Mouse (Mus musculus) neural tube, embryonic 13.5 days (tissue): ENCODE data around the gene Zfp932. TPM values are rescaled to one million over a fixed set of nuclear protein-coding genes. Genes with fewer than 3 reads are reported as not detected.
A peak's percentile ranks its signal among the peaks of the same experiment; 100 is the strongest.
"Not testable (repeated sequence)": the region's sequence is repeated elsewhere in the genome, so short reads cannot be mapped to it uniquely, and the experiment has no call there.

Source experiments
- ATAC-seq: fragments of 200-750 bp; cut with Nextera tagmentation; 2 replicates; pipeline ENCODE4 v1.8.0; 2017; ENCODE audit warnings: low read depth, mild to moderate bottlenecking, moderate TSS enrichment, moderate library complexity
- H3K27ac ChIP-seq: fragments of 300-500 bp; sonication (generic); replicated peaks from 2 replicates; pipeline ENCODE4 v1.5.1; 2015; ENCODE audit warnings: moderate library complexity, mild to moderate bottlenecking, inconsistent platforms
- H3K27me3 ChIP-seq: fragments of 300-500 bp; sonication (generic); 2 replicates; pipeline ENCODE4 v1.6.1; 2015; ENCODE audit warnings: mild to moderate bottlenecking, inconsistent platforms
- H3K36me3 ChIP-seq: fragments of 300-500 bp; sonication (generic); 2 replicates; pipeline ENCODE4 v1.6.1; 2015; ENCODE audit warnings: mild to moderate bottlenecking, inconsistent platforms
- H3K4me1 ChIP-seq: fragments of 300-500 bp; sonication (generic); replicated peaks from 2 replicates; pipeline ENCODE4 v1.6.1; 2015; ENCODE audit warnings: inconsistent platforms
- H3K4me2 ChIP-seq: fragments of 300-500 bp; sonication (generic); 2 replicates; pipeline ENCODE4 v1.6.1; 2015; ENCODE audit warnings: inconsistent platforms, mild to moderate bottlenecking, moderate library complexity
- H3K4me3 ChIP-seq: fragments of 300-500 bp; sonication (generic); 2 replicates; pipeline ENCODE4 v1.5.1; 2015; ENCODE audit warnings: mild to moderate bottlenecking, inconsistent platforms
- H3K9ac ChIP-seq: fragments of 300-500 bp; sonication (generic); 2 replicates; pipeline ENCODE4 v1.6.1; 2015; ENCODE audit warnings: moderate library complexity, mild to moderate bottlenecking, inconsistent platforms
- H3K9me3 ChIP-seq: fragments of 300-500 bp; sonication (generic); 2 replicates; pipeline ENCODE4 v1.6.1; 2016; ENCODE audit warnings: inconsistent platforms
- WGBS: fragments of 180-500 bp; shearing (Covaris S2); methylation state at CpG from one replicate; pipeline ENCODE4 v1.1.7; 2015; 5-methylcytosine and 5-hydroxymethylcytosine counted together
- polyA plus RNA-seq: library from polyadenylated mRNA; unstranded; fragments of >200 nt; fragmentation: Nextera tagmentation; extraction: Ambion mirVana; gene quantifications from 2 replicates; pipeline ENCODE4 v1.2.1, GENCODE M21; 2015

Zfp932 gene
- 25.7 and 27.0 TPM in 2 replicates for polyA plus RNA-seq

GRCm38 (mm10) chr5:109996026-109996937 lies at the start of gene Zfp932:
Zfp932 (plus strand) TSS chr5:109996521.
- H3K9ac ChIP-seq, H3K4me1 ChIP-seq, H3K27me3 ChIP-seq, H3K36me3 ChIP-seq, ATAC-seq, H3K9me3 ChIP-seq, H3K4me3 ChIP-seq, H3K4me2 ChIP-seq, H3K27ac ChIP-seq: not testable (repeated sequence)
- no CpG with 5 or more reads among the region's 24 CpGs for WGBS

DNA sequence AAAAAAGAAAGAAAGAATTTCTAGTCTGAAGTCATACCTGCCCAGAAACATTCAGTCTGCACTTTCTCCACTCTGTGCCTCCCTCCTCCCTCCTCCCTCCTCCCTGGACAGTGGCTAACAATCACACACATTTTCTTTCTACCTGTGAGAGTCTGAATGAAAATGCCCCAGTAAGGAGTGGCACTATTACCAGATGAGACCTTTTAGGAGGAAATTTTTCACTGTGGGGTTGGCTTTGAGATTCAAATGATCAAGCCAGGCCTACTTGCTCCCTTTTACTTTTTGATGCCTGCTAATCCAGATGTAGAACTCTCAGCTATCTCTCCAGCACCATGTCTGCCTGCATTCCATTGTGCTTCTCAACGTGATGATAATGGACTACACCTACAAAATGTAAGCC lies 46.0 kb upstream of the Zfp932 start:
- ATAC-seq, result no peak
- no peak overlapping the region for H3K9ac ChIP-seq

GRCm38 (mm10) chr5:109980743-109981142 lies 15.6 kb upstream of the Zfp932 start:
- H3K4me2 ChIP-seq, H3K36me3 ChIP-seq, H3K9ac ChIP-seq, H3K9me3 ChIP-seq, H3K4me3 ChIP-seq, H3K27me3 ChIP-seq, ATAC-seq, H3K4me1 ChIP-seq, H3K27ac ChIP-seq: not testable (repeated sequence)
- no CpG with 5 or more reads among the region's 2 CpGs for WGBS

More for the DNA sequence above, 46.0 kb upstream of the Zfp932 start:
- WGBS, result no CpG with 5 or more reads among the region's 1 CpGs
- H3K36me3 ChIP-seq, result no peaks in the 10 kb centered on the region
- H3K27ac ChIP-seq, result no peak overlapping the region
- H3K4me2 ChIP-seq, result no peak overlapping the region
- H3K9me3 ChIP-seq, result no peaks in the 10 kb centered on the region
- no peak overlapping the region for H3K4me3 ChIP-seq
- H3K4me1 ChIP-seq, result no peaks in the 10 kb centered on the region
- no peaks in the 10 kb centered on the region for H3K27me3 ChIP-seq

DNA sequence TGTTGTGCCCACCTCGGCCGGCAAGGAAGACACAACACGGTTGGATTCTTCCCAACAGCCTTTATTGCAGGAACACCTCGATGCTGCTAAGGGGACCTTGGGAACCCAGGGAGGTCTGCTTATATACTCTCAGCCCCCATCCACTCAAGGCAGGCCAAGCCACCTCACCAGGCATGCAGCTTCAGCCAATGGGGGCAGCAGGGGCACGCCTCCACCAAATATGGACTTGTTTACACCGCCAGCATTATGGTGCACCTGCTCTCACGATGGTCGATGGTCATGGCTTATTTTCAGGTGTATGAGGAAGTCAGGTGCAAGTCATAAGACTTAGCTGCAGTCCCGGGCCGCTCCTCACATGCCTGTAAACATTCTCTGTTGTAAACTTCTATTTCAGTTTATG lies 860 bp upstream of the Zfp932 start:
- not testable (repeated sequence) for H3K4me3 ChIP-seq, H3K27ac ChIP-seq, ATAC-seq, H3K36me3 ChIP-seq, H3K9me3 ChIP-seq, H3K27me3 ChIP-seq, H3K4me2 ChIP-seq, H3K4me1 ChIP-seq, H3K9ac ChIP-seq
- no CpG with 5 or more reads among the region's 10 CpGs for WGBS

DNA sequence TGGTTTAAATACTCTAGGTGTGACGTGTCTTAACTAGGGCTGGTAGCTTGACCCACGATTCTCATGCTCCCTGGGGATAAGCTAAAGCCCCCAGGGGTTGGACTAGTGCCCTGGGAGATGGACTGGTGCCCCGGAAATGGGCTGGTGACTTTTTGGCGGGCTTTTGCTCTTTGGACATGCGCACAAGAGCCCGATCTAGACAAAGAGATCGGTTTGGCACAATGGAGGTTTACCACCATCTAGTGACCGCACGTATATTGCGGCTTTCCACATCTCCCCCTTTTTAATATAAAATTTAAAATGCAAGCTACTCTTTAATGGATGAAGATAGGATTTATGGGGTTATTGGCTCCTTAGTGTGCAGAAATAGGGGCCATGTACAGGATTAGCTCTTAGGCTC lies 19.5 kb downstream of the Zfp932 start:
- not testable (repeated sequence) for H3K4me3 ChIP-seq, H3K4me1 ChIP-seq, ATAC-seq, H3K36me3 ChIP-seq, H3K27ac ChIP-seq, H3K4me2 ChIP-seq, H3K27me3 ChIP-seq, H3K9ac ChIP-seq
- 91% methylated on average over 10 of the region's 10 CpGs for WGBS
- H3K9me3 ChIP-seq, result peaks cover 24% of the 10 kb centered on the region

GRCm38 (mm10) chr5:110023273-110023672 lies 27.0 kb downstream of the Zfp932 start:
- H3K4me2 ChIP-seq, result peak overlapping the region; percentile 41
- H3K4me3 ChIP-seq, result peak overlapping the region; percentile 18
- no peaks in the 10 kb centered on the region for H3K4me1 ChIP-seq
- peak; percentile 56 for ATAC-seq
- 0 out of 2 replicates have a peak, but pooled peaks cover 8% of the 10 kb centered on the region for H3K9me3 ChIP-seq
- H3K27me3 ChIP-seq, result no peaks in the 10 kb centered on the region
- peak overlapping the region; percentile 41; the same call in 1 of the 2 replicates for H3K9ac ChIP-seq
- H3K27ac ChIP-seq, result peak overlapping the region; percentile 56
- WGBS, result 60% methylated on average over 9 of the region's 9 CpGs
- no peaks in the 10 kb centered on the region for H3K36me3 ChIP-seq

- not testable (repeated sequence) for H3K4me1 ChIP-seq, H3K36me3 ChIP-seq, H3K9me3 ChIP-seq, H3K27me3 ChIP-seq, H3K27ac ChIP-seq
- 46% methylated on average over 8 of the region's 8 CpGs for WGBS
- peak; percentile 76 for ATAC-seq
- Histone ChIP-seq H3K4me3 (peak overlapping the region; percentile 18), H3K4me2 (peak overlapping the region; percentile 41), H3K9ac (peak overlapping the region; percentile 41; the same call in 1 of the 2 replicates)
Measured at GRCm38 (mm10) chr5:110023694-110024427, 27.5 kb downstream of the Zfp932 start.

GRCm38 (mm10) chr5:110057637-110058408 lies 61.5 kb downstream of the Zfp932 start:
- Histone ChIP-seq H3K4me3 (peak overlapping the region; percentile 54), H3K27me3 (no peaks in the 10 kb centered on the region), H3K9me3 (peaks cover 6% of the 10 kb centered on the region; the same call in 1 of the 2 replicates), H3K4me1 (peaks cover 7% of the 10 kb centered on the region; the same call in 1 of the 2 replicates), H3K36me3 (no peaks in the 10 kb centered on the region), H3K4me2 (peak overlapping the region; percentile 58), H3K9ac (peak overlapping the region; percentile 72), H3K27ac (peak overlapping the region; percentile 72)
- peak; percentile 98 for ATAC-seq
- 2% methylated on average over 19 of the region's 19 CpGs for WGBS

Other genes with a start within 250 kb of the Zfp932 start
- gene 4930522L14Rik, start 244.6 kb upstream of the Zfp932 start, polyA plus RNA-seq, result 4.5 and 4.6 TPM in 2 replicates
- gene Gm15446, start 73.1 kb upstream of the Zfp932 start, polyA plus RNA-seq, result 0.45 and 0.49 TPM in 2 replicates
- gene Gm17655, start 76.0 kb downstream of the Zfp932 start, polyA plus RNA-seq, result 3.5 and 4.0 TPM in 2 replicates
- gene Gm35315, start 97.9 kb downstream of the Zfp932 start, polyA plus RNA-seq, result 0.32 and 0.73 TPM in 2 replicates
- gene Plcxd1, start 103.4 kb downstream of the Zfp932 start, polyA plus RNA-seq, result 1.8 and 2.4 TPM in 2 replicates
- 49.4 and 58.0 TPM in 2 replicates for gene Gtpbp6, start 111.7 kb downstream of the Zfp932 start, polyA plus RNA-seq
- gene Zfp605, start 113.6 kb downstream of the Zfp932 start, polyA plus RNA-seq, result 11.8 and 12.5 TPM in 2 replicates
- 99.2 and 102 TPM in 2 replicates for gene Chfr, start 139.3 kb downstream of the Zfp932 start, polyA plus RNA-seq
- gene Golga3, start 180.2 kb downstream of the Zfp932 start, polyA plus RNA-seq, result 20.0 and 20.5 TPM in 2 replicates
- 23.8 and 24.3 TPM in 2 replicates for gene Ankle2, start 234.5 kb downstream of the Zfp932 start, polyA plus RNA-seq